Mouse (Mus musculus): ENCODE results near the gene Pnkd. TPM values are rescaled to one million over a fixed set of nuclear protein-coding genes. Genes with fewer than 3 reads are reported as not detected.
"Not testable (repeated sequence)": the region's sequence is repeated elsewhere in the genome, so short reads cannot be mapped to it uniquely, and the experiment has no call there.

Gene Pnkd
- polyA plus RNA-seq, 1 experiment from 2014 or later: 288 TPM

GRCm38 (mm10) chr1:74309767-74310166 lies 25.0 kb downstream of the Pnkd start:
- 21% methylated on average over 3 of the region's 3 CpGs for WGBS
- peak overlapping the region; percentile 79 for H3K27ac ChIP-seq
- peak overlapping the region; percentile 26; the same call in 1 of the 2 replicates for H3K4me2 ChIP-seq
- H3K9me3 ChIP-seq (replicated peaks): no peaks in the 10 kb centered on the region
- H3K27me3 ChIP-seq: no peaks in the 10 kb centered on the region
- H3K4me3 ChIP-seq: no peak overlapping the region
- H3K4me1 ChIP-seq (replicated peaks): peaks cover 32% of the 10 kb centered on the region
- H3K9ac ChIP-seq: 0 out of 2 replicates have a peak overlapping the region, but pooled peaks have one; percentile 7
- peak; percentile 53 for ATAC-seq (replicated peaks; ENCODE audit: insufficient number of reproducible peaks, insufficient read depth, low FRiP score, low read depth)
- H3K36me3 ChIP-seq: no peaks in the 10 kb centered on the region

DNA sequence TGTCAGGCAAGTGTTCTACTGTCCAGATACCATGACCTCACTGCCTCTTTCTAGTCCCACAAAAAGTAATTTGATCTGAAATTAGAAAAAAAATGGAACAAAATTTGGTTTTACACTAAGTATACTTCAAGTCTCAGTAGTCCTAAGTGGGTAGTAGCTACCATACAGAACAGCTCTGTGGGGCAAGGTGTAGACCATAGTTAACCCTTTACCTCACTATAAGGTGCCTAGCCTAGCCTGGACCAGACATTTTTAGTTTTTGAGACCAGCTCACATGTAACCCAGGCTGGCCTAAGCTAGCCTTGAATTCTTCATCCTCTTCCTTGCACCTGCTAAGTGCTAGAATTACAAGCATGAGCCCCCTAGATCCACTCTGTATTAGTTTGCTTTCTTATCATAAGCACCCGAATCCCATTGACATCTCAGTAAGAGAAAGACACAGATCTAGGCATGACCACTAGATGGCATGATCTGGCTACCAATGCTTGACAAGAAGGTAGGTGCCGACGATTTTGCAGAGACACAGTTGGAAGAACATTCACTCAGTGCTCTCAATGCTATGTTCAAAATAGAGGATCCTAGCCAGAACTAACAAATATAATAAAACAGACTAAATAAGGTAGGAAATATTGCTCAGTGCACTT lies 28.4 kb downstream of the Pnkd start:
- H3K36me3 ChIP-seq: no peaks in the 10 kb centered on the region
- under 1% methylated on average over 3 of the region's 3 CpGs for WGBS

DNA sequence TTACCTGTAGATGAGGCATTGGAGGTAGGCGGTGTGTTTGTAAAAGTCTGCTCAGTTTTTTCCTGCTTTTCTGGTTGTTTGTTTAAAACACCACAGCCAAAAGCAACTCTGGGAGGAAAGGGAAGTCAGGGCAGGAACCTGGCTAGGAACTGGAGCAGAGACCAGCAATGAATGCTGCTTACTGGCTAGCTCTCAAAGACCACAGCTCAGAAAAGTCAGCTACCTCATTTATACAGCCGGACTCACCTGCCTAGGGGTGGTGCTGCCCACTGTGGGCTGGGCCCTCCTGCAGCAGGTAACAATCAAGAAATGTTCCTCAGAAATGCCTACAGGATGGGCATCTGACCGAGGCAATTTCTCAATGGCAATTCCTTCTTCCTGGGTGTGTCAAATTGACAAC lies 30.1 kb downstream of the Pnkd start:
- no peaks in the 10 kb centered on the region for H3K27me3 ChIP-seq
- no peak overlapping the region for H3K9ac ChIP-seq
- no peaks in the 10 kb centered on the region for H3K9me3 ChIP-seq (replicated peaks)
- H3K4me2 ChIP-seq: no peak overlapping the region
- 75% methylated on average over 3 of the region's 3 CpGs for WGBS
- no peak overlapping the region for H3K27ac ChIP-seq
- no peak for ATAC-seq (replicated peaks; ENCODE audit: insufficient number of reproducible peaks, insufficient read depth, low FRiP score, low read depth)
- H3K4me3 ChIP-seq: no peak overlapping the region
- H3K4me1 ChIP-seq (replicated peaks): peaks cover 25% of the 10 kb centered on the region
- no peaks in the 10 kb centered on the region for H3K36me3 ChIP-seq

More for the DNA sequence above, 28.4 kb downstream of the Pnkd start:
- Histone ChIP-seq H3K27me3 (no peaks in the 10 kb centered on the region), H3K4me2 (no peak overlapping the region), H3K9me3 (replicated peaks) (no peaks in the 10 kb centered on the region), H3K27ac (peak overlapping the region; percentile 45; the same call in 1 of the 2 replicates), H3K9ac (no peak overlapping the region), H3K4me3 (no peak overlapping the region), H3K4me1 (replicated peaks) (peaks cover 30% of the 10 kb centered on the region)
- no peak for ATAC-seq (replicated peaks; ENCODE audit: insufficient number of reproducible peaks, insufficient read depth, low FRiP score, low read depth)

DNA sequence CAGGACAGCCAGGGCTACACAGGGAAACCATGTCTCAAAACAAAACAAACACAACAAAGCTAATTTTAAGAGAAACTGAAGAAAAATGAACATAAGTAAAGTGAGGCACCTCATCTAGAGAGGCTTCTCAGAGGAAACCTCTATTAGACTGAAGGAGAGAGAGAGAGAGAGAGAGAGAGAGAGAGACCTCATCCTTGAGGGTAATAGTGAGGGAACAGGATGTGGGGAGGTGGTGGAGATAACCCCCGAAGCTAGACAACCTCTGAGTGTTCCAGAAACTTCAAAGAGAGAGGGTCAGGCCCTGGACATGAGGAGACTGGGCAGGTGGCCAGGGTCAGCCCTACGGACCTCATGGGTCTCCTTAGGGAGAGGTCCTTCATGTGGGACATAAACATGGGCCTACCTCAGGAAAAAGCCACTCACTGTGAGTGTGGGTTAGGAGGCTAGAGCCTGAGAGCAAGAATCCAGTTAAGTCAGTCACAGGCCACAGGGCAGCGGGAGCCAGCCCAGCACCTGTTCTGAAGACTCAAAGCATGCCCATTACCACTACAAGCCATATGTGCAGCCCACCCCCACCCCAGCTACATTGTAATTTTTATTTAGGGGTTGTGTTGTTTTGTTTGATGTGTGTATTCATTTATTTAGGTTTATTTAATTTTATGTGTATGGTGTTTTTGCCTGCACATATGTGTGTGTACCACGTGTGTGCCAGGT lies 31.5 kb downstream of the Pnkd start:
- no peak overlapping the region for H3K9ac ChIP-seq
- peaks cover 24% of the 10 kb centered on the region for H3K4me1 ChIP-seq (replicated peaks)
- no peaks in the 10 kb centered on the region for H3K27me3 ChIP-seq
- H3K4me2 ChIP-seq: no peak overlapping the region
- no peaks in the 10 kb centered on the region for H3K9me3 ChIP-seq (replicated peaks)
- H3K27ac ChIP-seq: peak overlapping the region; percentile 31; the same call in 1 of the 2 replicates
- 74% methylated on average over 4 of the region's 4 CpGs for WGBS
- no peak for ATAC-seq (replicated peaks; ENCODE audit: insufficient number of reproducible peaks, insufficient read depth, low FRiP score, low read depth)
- H3K36me3 ChIP-seq: no peaks in the 10 kb centered on the region
- H3K4me3 ChIP-seq: no peak overlapping the region

- H3K9me3 ChIP-seq (replicated peaks): no peaks in the 10 kb centered on the region
- 85% methylated on average over 3 of the region's 3 CpGs for WGBS
- no peak overlapping the region for H3K4me2 ChIP-seq
- no peaks in the 10 kb centered on the region for H3K27me3 ChIP-seq
- no peak overlapping the region for H3K27ac ChIP-seq
- no peak for ATAC-seq (replicated peaks; ENCODE audit: insufficient number of reproducible peaks, insufficient read depth, low FRiP score, low read depth)
- peaks cover 22% of the 10 kb centered on the region for H3K4me1 ChIP-seq (replicated peaks)
- no peak overlapping the region for H3K4me3 ChIP-seq
- H3K36me3 ChIP-seq: no peaks in the 10 kb centered on the region
- H3K9ac ChIP-seq: no peak overlapping the region
Measured at GRCm38 (mm10) chr1:74318711-74319110, 34.0 kb downstream of the Pnkd start.

DNA sequence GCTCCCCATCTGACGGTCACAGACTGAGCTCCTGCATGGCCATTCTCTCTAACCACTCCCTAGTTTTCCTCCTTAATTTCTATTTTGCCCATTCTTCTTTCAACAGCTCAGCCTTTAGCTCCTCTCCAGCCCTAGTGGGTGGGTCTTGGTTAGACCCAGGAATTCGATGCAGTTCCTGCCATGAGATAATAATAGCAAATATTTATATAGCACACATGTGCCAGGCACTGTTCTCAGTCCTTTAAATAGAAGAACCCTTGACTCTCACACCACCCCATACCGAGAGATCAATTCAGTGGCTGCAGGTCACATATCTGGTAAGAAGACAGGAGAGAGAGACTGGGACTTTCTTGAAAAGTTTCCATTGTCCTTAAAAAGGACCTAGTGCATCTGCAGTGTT lies 36.7 kb downstream of the Pnkd start:
- Histone ChIP-seq H3K27ac (peak overlapping the region; percentile 62), H3K36me3 (no peaks in the 10 kb centered on the region), H3K4me2 (no peak overlapping the region), H3K9me3 (replicated peaks) (no peaks in the 10 kb centered on the region), H3K9ac (no peak overlapping the region), H3K4me1 (replicated peaks) (peaks cover 20% of the 10 kb centered on the region), H3K4me3 (no peak overlapping the region), H3K27me3 (no peaks in the 10 kb centered on the region)
- 42% methylated on average over 3 of the region's 3 CpGs for WGBS
- ATAC-seq (replicated peaks; ENCODE audit: insufficient number of reproducible peaks, insufficient read depth, low FRiP score, low read depth): no peak

DNA sequence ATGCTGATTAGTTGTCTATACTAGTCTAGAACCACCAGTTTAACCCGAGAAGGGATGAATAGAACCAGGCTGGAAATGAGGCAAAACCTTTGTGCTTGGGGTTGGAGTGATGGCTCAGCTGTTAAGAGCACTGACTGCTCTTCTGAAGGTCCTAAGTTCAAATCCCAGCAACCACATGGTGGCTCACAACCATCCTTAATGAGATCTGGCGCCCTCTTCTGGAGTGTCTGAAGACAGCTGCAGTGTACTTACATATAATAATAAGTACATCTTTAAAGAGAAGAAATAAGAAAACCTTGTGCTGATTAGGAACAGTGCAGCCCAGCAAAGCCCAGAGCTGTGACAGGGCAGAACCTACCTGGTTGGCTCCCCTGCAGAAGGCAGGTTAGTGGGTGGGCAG lies 42.2 kb downstream of the Pnkd start:
- ATAC-seq (replicated peaks; ENCODE audit: insufficient number of reproducible peaks, insufficient read depth, low FRiP score, low read depth); H3K9ac ChIP-seq; H3K4me2 ChIP-seq; H3K27me3 ChIP-seq; H3K9me3 ChIP-seq (replicated peaks); H3K27ac ChIP-seq; H3K4me3 ChIP-seq; H3K36me3 ChIP-seq: not testable (repeated sequence)
- H3K4me1 ChIP-seq (replicated peaks): peaks cover 30% of the 10 kb centered on the region
- WGBS: 75% methylated on average over 2 of the region's 2 CpGs

DNA sequence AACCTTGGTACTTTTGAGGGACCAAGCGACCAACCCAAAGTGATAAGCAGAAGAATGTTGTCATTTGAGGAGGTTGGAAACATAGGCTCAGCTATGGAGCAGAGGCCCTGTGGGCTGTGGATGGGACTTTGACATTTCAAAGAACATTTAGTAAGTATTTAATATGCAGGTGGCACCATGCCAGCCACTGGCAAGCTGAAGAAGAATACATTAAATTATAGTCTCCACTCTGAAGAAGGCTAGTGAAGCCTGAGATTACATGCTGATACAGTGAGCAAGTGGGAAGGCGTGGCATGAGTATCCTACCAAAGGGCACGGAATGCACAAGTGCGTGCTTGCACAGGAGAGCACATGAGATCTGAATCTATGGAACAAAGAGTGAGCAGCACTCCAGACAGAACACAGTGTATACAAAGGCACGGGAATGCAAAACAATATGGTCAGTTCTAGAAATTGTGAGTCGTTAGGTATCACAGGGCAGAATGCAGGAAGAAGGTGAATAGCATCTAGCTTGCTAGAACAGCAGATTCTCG lies 45.2 kb downstream of the Pnkd start:
- 72% methylated on average over 7 of the region's 7 CpGs for WGBS
- Histone ChIP-seq H3K9ac (no peak overlapping the region), H3K27ac (peak overlapping the region; percentile 87; the same call in 1 of the 2 replicates), H3K27me3 (no peaks in the 10 kb centered on the region), H3K9me3 (replicated peaks) (no peaks in the 10 kb centered on the region), H3K36me3 (no peaks in the 10 kb centered on the region), H3K4me1 (replicated peaks) (peaks cover 44% of the 10 kb centered on the region), H3K4me3 (no peak overlapping the region), H3K4me2 (no peak overlapping the region)
- ATAC-seq (replicated peaks; ENCODE audit: insufficient number of reproducible peaks, insufficient read depth, low FRiP score, low read depth): no peak

GRCm38 (mm10) chr1:74331046-74331681 lies 46.4 kb downstream of the Pnkd start:
- no peaks in the 10 kb centered on the region for H3K36me3 ChIP-seq
- no peak for ATAC-seq (replicated peaks; ENCODE audit: insufficient number of reproducible peaks, insufficient read depth, low FRiP score, low read depth)
- H3K27me3 ChIP-seq: no peaks in the 10 kb centered on the region
- H3K9me3 ChIP-seq (replicated peaks): no peaks in the 10 kb centered on the region
- H3K4me1 ChIP-seq (replicated peaks): peaks cover 48% of the 10 kb centered on the region
- peak overlapping the region; percentile 87 for H3K27ac ChIP-seq
- H3K4me2 ChIP-seq: no peak overlapping the region
- 0 out of 2 replicates have a peak overlapping the region, but pooled peaks have one; percentile 23 for H3K9ac ChIP-seq
- no peak overlapping the region for H3K4me3 ChIP-seq
- WGBS: 63% methylated on average over 4 of the region's 4 CpGs

DNA sequence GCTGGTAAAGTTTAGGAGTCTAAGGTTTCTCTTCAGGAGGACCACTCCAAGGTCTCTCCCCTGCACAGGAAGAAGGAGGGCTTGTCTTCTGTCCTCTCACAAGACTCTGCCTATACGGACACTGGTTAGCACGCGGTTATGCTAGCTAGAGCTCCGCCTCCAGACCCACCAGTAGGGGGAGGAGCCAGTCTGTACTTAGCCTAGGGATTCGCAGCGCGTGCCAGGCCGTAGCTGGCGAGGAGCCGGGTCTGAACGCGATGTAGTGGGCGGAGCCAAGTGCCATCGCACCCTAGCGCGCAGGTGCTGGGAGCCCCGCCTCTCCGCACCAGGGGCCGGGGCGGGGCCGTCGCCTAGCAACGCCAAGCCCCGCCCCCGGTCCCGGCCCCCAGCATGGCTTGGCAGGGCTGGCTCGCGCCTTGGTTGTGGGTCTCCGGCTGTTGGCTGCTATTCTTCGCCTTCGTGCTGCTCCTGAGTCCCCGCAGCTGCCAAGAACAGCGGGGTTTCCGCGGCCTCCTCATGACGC lies 47.6 kb downstream of the Pnkd start:
- Histone ChIP-seq H3K4me1 (replicated peaks) (peaks cover 55% of the 10 kb centered on the region), H3K27ac (peak overlapping the region; percentile 87), H3K27me3 (no peaks in the 10 kb centered on the region), H3K4me3 (peak overlapping the region; percentile 56), H3K9ac (peak overlapping the region; percentile 56), H3K4me2 (peak overlapping the region; percentile 74), H3K36me3 (no peaks in the 10 kb centered on the region), H3K9me3 (replicated peaks) (no peaks in the 10 kb centered on the region)
- WGBS: under 1% methylated on average over 36 of the region's 36 CpGs
- peak; percentile 95 for ATAC-seq (replicated peaks; ENCODE audit: insufficient number of reproducible peaks, insufficient read depth, low FRiP score, low read depth)

- H3K4me1 ChIP-seq (replicated peaks): peaks cover 60% of the 10 kb centered on the region
- no peaks in the 10 kb centered on the region for H3K9me3 ChIP-seq (replicated peaks)
- no peaks in the 10 kb centered on the region for H3K27me3 ChIP-seq
- H3K4me2 ChIP-seq: peak overlapping the region; percentile 74
- H3K4me3 ChIP-seq: peak overlapping the region; percentile 56
- no peak for ATAC-seq (replicated peaks; ENCODE audit: insufficient number of reproducible peaks, insufficient read depth, low FRiP score, low read depth)
- 5% methylated on average over 9 of the region's 9 CpGs for WGBS
- peak overlapping the region; percentile 56 for H3K9ac ChIP-seq
- H3K27ac ChIP-seq: peak overlapping the region; percentile 87
- no peaks in the 10 kb centered on the region for H3K36me3 ChIP-seq
Measured at GRCm38 (mm10) chr1:74332930-74333329, 48.2 kb downstream of the Pnkd start.
